Mouse (Mus musculus) frontal cortex, adult (tissue): ENCODE data around the gene Raph1.
"Not testable (repeated sequence)": the region's sequence is repeated elsewhere in the genome, so short reads cannot be mapped to it uniquely, and the experiment has no call there.

Experiments
- ATAC-seq: cut with Nextera tagmentation; 2 replicates; pipeline ENCODE4 v1.9.2; 2017; ENCODE audit warnings: mild to moderate bottlenecking, moderate library complexity, mixed read lengths; ENCODE audit not compliant: low TSS enrichment

The Raph1 gene

DNA sequence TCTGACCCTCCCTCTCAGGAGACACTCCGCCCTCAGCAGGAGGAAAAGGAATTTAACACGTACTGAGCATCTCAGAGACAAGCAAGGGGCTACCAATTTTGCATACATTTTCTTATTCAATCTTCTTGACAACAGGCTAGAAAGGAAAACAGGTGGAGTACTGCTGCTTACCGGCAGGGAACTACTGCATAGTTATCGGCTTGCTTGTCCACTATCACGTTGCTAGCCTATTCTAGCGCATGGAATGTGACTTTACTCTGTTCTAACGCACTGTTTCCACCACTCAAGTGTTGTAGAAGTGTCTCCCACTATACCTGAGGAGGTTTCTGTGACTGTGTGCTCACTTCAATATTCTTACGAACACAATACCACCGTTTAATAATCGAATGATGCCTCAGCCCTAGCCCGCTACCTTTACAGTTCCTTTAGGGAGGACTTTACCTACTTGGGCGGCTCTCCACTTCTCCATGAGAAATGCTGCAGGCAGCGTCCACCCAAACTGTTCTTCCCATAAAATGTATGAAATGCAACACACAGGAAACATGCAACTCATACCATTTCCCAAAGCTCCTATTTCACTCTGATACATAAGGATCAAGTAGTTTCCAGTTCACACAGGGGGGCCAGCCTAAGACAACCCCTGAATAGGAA is 1.5 kb downstream of the Raph1 start:
- ATAC-seq, result peak; percentile 31

DNA sequence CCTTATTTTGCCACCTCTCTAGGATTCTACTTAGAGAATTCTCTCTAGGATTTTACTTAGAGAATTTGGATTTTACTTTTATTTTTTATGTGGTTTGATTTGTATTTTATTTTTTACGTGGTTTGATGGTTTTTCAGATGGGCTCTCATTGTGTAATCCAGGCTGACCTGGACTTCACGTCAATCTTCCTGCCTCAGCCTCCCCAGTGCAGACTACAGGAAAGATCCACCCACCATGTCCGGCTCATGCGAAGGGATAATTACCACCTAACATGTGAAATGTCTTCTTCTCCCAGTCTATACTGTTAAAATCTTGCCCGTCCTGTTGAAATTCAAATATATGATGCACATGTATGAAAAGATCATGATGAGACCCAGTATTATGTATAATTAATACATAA is 2.2 kb downstream of the Raph1 start:
- ATAC-seq, result no peak

DNA sequence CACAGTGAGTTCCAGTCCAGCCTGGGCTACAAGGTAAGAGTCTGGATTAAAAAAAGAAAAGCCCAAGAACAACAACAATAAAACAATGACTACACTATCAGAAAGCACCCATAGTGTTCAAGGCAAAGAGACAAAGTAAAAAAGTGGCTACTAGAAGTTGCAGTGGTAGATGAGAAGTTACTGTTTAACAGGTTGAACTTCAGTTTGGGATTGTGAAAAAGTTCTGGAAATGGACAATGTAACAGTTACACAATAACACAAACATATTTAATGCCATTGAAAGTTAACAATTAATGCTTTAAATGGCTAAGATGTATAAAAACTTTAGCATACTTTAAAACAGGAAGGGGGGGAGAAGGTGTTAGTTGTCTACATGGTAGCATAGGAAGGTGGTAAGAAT is 3.9 kb downstream of the Raph1 start:
- ATAC-seq, result no peak

DNA sequence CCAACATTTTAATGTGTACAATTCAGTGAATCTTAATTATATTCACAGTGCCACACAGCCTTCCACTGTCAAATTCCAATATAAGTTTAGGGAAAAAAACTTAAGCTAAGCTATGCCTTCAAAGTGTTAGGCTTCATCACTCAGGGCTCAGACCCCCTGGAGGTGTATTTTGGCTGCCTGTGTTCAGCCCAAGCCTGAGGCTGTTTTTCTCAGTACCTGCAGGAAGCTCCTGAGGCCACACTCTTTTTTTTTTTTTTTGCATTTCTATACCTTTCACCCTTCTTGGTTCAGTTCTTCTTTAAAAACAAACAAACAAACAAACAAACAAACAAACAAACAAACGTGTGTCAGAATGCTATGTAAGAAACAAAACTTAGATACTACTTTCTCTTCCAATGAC is 23.2 kb downstream of the Raph1 start:
- no peak for ATAC-seq

DNA sequence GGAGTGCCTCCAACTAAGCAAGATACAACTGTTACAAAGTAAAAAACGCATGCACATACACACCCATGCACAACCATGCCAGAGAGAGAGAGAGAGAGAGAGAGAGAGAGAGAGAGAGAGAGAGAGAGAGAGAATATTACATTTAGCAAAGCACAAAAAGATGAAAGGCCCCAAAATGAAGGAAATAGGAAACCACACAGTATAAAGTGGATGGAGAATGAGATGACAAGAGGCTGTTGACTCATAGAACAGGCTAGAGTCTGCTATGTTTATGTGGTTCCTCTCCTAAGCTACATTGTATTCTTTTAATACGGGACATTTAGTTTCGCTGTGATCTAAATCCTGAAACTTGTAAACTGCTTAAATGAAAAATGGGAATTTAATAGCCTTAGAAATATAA is 27.6 kb downstream of the Raph1 start:
- no peak for ATAC-seq

DNA sequence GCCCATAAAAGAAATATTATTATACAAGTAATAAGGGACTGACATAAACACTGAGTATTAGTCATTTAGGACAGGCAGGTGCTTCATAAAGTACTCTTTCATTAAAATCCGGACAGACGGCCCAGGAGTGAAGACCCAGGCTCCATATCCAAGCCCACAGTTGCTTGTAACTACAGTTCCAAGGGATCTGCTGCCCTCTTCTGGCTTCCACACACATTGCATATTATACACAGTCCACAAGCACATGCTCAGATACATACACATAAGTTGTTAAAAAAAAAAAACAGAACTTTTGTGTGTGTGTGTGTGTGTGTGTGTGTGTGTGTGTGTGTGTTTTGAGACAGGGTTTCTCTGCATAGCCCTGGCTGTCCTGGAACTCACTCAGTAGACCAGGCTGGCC is 32.0 kb downstream of the Raph1 start:
- no peak for ATAC-seq

DNA sequence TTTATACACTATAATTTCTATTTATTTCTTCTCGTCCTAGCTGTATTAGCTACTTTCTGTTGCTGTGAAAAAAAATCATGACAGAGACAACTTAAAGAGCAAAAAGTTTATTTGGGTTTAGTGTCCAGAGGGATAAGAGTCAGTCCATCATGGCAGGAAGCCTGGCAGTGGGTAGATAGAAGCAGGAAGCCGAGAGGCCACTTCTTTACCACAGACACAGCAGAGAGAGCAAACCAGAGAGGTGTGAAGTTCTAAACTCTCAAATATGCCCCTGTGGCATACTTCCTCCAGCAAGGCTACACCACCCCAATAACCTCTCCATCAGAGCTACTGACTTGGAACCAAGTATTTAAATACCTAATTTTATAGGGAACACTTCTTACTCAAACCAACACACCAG is 36.3 kb downstream of the Raph1 start:
- ATAC-seq, result no peak

DNA sequence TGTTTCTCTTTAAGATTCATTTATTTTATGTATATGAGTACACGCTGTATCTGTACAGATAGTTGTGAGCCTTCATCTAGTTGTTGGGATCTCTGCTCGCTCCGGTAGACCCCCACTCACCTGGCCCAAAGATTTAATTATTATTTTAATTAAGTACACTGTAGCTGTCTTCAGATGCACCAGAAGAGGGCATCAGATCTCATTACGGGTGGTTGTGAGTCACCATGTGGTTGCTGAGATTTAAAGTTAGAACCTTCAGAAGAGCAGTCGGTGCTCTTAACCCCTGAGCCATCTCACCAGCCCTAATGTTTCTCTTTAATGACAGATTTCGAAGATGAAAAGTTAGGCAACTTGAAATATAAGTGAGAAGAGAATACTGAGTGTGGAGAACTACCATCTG is 36.8 kb downstream of the Raph1 start:
- no peak for ATAC-seq

DNA sequence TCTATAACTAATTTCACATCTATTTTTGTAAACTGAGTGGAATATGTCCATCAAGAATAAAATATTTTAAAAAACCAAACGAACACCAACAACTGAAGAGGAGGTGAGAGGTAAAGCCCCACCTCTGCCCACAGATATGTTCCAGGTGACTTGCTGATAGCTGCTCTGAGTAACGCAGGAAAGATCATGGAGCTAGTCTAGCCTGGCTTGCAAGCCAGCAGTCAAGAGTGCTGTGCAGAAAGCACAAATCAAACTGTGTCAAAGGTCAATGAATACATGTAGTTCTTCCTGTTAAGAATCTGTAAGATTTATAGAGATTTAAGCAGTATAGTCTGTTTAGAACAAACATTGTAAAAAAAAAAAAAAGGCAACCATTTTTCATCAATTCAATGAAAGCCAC is 56.3 kb downstream of the Raph1 start:
- ATAC-seq, result no peak

DNA sequence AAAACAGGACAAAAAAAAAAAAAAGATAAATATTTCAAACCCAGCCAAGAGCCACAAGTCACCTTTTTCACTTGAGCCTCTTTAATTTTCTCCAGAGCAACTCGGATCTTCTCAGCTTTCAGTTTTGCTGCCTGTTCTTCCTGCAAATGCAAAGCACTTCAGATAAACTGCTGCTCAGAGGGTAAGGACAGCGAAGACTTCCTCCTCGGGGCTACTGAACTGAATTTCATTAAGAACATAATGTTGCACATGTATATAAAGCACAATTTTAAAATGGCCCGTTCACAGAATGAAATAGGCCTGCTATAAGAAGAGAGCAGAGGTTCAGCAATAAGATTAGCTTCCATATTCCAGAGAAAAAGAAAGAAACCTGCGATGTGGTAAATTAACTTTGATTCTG is 63.4 kb downstream of the Raph1 start:
- peak; percentile 47; the same call in 1 of the 2 replicates for ATAC-seq

DNA sequence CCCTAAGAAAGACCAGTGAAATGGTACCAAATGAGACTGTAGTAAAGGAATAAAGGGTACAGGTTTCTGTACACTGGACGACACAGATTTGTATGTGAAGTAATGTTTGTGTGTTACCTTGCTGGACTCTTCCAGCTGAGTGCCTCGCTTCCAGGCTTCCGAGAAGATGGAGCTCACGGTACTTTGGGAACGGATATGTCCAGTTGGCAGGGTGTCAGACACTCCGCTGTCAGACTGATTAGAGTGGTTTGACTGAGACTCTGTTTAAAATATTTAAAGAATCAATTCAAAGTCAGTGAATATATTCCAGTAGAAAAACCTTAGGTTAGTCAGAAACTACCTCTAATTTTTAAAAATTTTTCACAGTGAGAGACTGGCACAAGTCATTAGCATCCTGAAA is 73.5 kb downstream of the Raph1 start:
- ATAC-seq, result no peak

DNA sequence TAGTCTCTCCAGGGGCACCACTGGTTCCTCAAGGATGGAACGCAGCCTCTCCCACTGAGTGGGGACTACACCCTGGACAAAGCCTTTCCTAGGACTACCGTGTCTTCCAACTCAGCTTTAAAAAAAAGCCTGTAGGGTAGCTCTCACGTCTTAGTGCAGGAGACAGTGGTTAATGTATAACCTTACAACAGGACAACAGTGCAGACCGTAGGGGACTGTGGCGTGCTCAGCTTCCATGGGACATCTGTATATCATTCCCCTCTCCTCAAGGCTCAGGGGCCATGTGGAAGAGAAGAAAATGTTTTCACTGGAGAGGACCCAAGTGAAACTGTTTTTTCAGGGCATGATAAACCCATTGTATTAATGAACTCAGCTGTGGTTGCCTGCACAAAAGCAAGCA is 74.5 kb downstream of the Raph1 start:
- ATAC-seq, result no peak

DNA sequence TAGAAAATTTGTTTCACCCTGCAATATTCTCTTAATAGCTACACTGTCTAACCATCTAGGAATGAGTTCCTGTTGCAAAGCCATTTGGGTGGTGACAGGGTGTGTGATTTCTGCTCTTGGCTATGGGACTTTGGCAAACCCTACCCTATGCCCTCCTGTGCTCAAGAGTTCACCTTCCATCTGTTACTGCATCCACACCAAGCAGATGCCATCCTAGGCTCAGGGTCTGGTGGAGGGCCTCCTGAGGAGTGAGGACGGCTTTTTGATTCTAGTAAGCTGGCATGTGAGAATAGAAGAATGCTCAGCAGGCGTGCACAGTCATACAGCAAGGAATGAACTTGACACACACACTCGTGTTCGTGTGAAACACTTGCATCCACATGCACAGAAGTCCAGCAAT is 76.4 kb downstream of the Raph1 start:
- no peak for ATAC-seq

DNA sequence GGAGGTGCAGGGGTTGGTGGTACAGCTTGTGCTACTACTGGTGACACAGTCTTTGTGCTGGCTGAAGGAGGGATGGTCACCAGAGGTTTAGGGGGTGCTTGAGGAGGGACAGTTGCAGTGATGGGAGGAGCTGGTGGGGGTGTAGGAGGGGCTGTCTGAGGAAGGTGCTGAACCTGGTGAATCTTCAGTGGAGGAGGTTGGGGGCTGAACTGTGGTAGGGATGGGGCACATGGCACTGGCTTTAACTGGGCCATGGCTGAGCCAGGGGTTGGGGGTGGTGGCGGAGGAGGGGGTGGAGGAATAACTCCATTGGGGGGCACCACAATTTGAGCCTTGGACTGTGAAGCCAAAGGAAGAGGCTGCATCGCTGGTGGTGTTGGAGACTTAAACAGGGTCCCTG is 77.2 kb downstream of the Raph1 start:
- ATAC-seq, result no peak; the same call in 1 of the 2 replicates

DNA sequence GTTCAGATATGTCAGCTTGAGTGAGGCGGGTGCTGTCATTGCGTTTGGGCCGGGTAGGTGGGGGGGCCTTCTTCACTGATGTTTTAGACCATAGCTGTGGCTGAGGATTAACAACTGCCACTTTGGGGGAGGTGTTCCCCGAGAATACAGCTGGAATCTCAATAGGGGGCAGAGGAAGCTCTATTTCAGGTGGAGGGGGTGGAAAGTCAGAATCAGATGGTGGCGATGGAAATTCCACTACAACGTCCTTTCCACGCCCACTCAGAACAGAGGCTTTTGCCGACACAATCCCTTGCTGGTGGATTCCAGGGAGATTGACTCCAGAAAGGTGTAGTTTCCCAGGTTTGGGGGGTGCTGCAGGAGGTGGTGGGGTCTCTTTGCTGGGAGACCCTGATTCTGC is 78.3 kb downstream of the Raph1 start:
- peak; percentile 45 for ATAC-seq

DNA sequence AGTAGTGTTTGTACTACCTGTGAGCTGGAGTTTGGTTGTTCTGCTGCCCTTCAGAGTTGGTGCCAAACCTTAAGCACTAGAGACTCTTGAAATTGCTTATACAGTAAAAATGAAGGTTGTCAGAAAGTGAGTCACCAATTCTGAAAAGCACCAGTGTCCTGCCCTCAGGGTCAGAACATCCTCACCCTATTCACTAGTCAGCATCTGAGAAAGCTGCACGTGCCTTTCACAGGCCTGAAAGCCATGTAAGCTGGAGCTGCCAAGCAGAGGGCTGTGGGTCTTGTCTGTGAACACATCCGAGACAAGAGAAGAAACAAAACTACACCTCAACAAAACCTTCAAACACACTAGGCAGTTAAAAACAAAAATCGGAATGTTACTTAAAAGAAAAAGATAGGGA is 81.3 kb downstream of the Raph1 start:
- ATAC-seq, result no peak

DNA sequence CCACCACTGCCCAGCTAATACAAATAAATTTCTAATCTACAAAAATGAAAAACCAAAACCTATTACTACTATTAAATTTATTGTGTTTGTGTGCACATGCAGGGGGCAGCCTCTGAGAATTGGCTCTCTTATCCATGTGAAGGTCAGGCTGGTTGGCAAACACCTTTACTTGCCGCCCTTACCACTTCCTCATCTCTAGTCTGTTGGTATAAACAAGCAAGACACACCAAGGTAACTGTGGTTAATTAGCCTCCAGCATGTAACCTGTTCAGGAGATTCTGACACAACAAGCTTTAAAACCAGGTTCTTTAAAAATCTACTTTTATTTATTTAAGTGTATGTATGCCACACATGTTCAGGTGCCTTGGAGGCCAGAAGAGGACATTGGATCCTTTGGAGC is 84.0 kb downstream of the Raph1 start:
- ATAC-seq, result no peak

DNA sequence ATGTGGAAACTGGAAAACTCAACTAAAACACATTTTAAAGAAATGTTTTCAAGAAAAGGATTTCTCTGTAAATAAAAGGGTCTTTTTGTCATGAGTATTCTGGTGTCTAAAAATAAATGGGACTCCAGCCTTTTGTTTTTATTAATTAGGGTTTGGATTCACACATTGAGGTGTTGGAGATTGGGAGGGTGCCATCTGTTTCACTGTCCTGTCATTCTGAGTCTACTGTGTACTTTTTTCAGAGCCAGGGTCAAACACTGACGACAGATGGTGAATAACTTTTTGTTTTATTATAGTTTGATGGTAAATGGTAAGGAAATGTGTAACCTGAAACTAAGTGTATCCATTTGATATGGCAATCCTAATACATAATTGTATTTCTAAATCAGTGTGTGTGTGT is 85.3 kb downstream of the Raph1 start:
- no peak for ATAC-seq

DNA sequence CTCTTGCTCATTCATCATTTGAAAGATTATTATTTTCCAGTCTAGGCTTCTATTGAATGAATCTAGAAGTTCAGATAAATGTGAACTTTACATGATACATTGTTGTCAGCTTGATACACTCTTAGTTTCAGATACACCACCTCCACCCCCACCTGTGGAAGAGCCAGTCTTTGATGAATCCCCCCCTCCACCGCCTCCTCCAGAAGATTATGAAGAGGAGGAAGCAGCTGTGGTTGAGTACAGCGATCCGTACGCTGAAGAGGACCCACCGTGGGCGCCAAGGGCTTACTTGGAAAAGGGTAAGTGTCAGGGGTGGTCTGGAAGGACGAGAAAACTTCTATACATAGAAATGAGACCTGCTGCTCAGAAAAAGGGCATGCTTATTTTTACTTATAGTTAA is 96.4 kb downstream of the Raph1 start:
- ATAC-seq, result no peak

DNA sequence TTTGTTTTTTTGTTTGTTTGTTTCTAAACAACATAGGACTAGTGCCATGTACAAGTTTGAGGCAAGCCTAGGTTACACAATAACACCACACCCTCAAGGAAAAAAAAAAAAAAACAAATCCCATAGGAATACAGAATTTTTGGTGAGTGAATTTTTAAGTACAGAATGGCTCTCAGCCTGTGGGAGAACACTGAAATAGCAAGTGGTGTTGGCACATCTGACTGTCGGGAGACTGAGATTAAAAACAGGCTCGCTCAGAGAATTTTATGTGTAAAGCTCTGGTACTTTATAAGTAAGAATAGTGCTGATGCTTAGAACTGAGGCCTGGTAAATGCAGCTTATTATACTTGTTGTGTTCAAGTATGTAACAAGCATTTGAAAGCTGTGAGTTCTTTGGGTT is 97.4 kb downstream of the Raph1 start:
- peak; percentile 92 for ATAC-seq

DNA sequence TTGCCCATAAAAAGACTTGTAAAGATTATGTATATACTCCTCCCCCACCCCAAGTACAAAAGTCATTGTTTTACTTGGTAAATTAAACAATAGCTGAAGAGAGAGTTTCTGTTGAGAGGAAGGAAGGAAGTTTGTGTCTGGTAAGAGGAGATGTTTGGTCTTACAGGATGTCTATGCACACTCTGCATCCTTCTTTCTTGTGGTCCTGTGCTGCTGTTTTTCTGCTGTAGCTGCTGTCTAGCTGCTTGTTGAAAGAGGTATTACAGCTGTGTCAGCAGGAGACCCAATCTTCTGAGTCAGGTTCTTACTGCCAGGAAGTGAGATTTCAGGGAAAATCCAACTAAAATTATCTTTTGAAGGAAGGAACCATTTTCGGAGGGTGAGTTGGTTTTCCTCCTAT is 106.3 kb downstream of the Raph1 start:
- no peak; the same call in 1 of the 2 replicates for ATAC-seq

DNA sequence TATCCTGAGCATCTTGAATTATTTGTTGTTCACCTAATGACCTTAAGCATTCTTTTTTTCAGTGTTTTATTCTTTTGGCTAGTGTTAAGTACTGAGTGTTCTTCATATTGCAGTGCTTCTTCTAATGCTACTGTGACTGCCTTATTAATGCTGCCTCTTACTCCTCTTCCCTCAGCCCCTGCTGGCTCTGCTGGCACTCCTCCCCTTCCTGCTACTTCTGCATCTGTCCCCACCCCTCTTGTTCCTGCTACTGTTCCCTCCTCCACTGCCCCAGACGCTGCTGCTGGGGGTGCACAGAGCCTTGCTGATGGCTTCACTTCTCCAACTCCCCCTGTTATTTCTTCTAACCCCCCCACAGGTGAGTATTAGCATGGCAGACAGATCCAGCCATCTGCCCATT is 117.0 kb downstream of the Raph1 start:
- ATAC-seq, result no peak

DNA sequence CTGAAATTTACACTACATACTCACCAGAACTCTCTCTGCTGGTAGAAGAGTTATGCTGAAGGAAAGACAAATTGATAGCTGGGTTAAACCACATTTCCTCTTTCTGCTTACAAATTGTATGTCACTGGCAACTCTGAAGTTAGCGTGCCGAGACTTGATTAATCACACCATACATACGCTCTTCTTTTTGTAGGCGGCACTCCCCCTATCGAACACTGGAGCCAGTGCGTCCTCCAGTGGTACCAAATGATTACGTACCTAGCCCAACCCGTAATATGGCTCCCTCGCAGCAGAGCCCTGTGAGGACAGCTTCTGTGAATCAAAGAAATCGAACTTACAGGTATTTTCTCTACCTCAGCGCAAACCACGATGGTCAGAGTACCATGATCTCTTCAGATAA is 119.8 kb downstream of the Raph1 start:
- ATAC-seq, result peak; percentile 64; the same call in 1 of the 2 replicates

DNA sequence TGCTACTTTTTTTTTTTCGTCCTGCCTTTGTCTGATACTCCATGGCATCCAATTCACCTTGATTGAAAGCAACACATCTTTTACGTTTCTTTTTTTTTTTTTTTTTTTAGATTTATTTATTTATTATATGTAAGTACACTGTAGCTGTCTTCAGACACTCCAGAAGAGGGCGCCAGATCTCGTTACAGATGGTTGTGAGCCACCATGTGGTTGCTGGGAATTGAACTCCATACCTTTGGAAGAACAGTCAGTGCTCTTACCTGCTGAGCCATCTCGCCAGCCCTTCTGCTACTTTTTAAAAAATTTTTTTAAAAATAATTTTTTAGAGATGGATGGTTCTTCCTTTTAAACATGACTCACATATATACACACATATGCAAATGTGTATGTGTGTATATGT is 125.5 kb downstream of the Raph1 start:
- not testable (repeated sequence) for ATAC-seq

DNA sequence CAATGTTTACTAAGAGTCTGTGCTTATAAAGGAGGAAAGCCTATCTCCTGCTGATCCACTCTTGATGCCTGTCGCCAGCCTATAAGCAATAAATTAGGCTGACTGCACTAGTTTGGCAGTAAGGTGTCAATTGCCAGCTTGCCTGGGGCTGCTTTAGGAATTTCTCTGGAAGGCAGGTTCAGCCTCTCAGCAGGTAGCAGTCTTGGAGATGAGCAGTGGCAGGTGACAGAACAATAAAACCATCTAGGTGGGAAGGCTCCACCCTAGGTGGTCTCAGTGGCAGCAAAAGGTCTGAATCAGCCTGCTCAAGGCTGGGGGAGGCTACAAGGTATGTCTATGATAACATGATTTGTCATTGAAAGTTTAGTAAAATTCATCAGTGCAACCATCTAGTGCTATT is 134.4 kb downstream of the Raph1 start:
- no peak for ATAC-seq
